Mouse (Mus musculus) hindbrain, embryonic 13.5 days (tissue): ENCODE measurements around the gene Tmem176b. TPM values are rescaled to one million over a fixed set of nuclear protein-coding genes. Genes with fewer than 3 reads are reported as not detected.
A peak's percentile ranks its signal among the peaks of the same experiment; 100 is the strongest.
"Not testable (repeated sequence)": the region's sequence is repeated elsewhere in the genome, so short reads cannot be mapped to it uniquely, and the experiment has no call there.

ENCODE experiments used
- ATAC-seq: fragments of 200-750 bp; cut with Nextera tagmentation; 2 replicates; pipeline ENCODE4 v1.8.0; 2017; ENCODE audit warnings: moderate TSS enrichment; ENCODE audit not compliant: low FRiP score
- H3K27ac ChIP-seq: fragments of 300-500 bp; sonication (generic); 2 replicates; pipeline ENCODE4 v1.5.1; 2015; ENCODE audit warnings: inconsistent platforms, mild to moderate bottlenecking, moderate library complexity
- H3K27me3 ChIP-seq: fragments of 300-500 bp; sonication (generic); 2 replicates; pipeline ENCODE4 v1.6.1; 2015; ENCODE audit warnings: mild to moderate bottlenecking, inconsistent platforms
- H3K36me3 ChIP-seq: fragments of 300-500 bp; sonication (generic); 2 replicates; pipeline ENCODE4 v1.6.1; 2015; ENCODE audit warnings: mild to moderate bottlenecking, inconsistent platforms
- H3K4me1 ChIP-seq: fragments of 300-500 bp; sonication (generic); replicated peaks from 2 replicates; pipeline ENCODE4 v1.6.1; 2015; ENCODE audit warnings: inconsistent platforms
- H3K4me2 ChIP-seq: fragments of 300-500 bp; sonication (generic); 2 replicates; pipeline ENCODE4 v1.6.1; 2015; ENCODE audit warnings: inconsistent platforms, mild to moderate bottlenecking, moderate library complexity
- H3K4me3 ChIP-seq: fragments of 300-500 bp; sonication (generic); 2 replicates; pipeline ENCODE4 v1.5.1; 2015; ENCODE audit warnings: mild to moderate bottlenecking, inconsistent platforms
- H3K9ac ChIP-seq: fragments of 300-500 bp; sonication (generic); 2 replicates; pipeline ENCODE4 v1.6.1; 2015; ENCODE audit warnings: mild to moderate bottlenecking, inconsistent platforms
- H3K9me3 ChIP-seq: fragments of 300-500 bp; sonication (generic); 2 replicates; pipeline ENCODE4 v1.6.1; 2016; ENCODE audit warnings: inconsistent platforms
- WGBS: fragments of 180-500 bp; shearing (Covaris S2); methylation state at CpG from one replicate; pipeline ENCODE4 v1.1.7; 2015; 5-methylcytosine and 5-hydroxymethylcytosine counted together
- polyA plus RNA-seq: library from polyadenylated mRNA; unstranded; fragments of >200 nt; fragmentation: Nextera tagmentation; extraction: Ambion mirVana; gene quantifications from 2 replicates; pipeline ENCODE4 v1.2.1, GENCODE M21; 2015

Gene Tmem176b
- polyA plus RNA-seq: 116 and 118 TPM in 2 replicates

DNA sequence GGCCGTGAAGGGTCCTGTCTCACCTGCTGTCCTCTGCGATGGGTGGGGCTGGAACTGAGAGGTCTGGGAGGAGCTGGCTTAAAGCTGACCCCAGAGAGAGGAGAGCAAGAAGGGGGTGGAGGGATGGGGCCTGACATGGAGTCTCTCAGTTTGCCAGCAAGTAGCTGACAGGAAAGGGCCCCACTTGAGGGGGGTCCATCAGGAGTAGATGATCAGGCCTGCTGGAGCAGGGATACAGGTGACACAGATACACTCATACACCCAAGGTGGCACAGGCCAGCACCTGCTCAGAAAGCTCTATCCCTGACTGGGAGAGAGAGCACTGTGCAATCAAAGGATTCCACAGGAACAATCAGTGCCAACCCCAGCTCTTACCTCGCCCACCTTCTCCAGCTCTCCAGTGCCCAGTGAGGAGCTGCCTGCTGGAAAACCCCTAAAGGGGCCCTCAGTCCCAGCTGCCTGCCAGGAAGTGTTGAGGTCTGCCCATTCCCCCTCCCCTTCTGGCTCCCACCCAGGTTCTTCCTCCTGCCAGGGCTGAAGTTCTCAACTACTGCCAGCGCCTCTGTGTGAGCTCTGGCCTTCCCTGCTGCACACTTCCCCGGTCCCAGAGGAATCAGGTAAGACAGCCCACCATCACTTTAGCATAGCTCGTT, at the start of gene Tmem176b:
Tmem176b (minus strand) TSS at position 524 of the 653 bp plus-strand sequence.
- Histone ChIP-seq H3K27ac (peak within 1 kb of the TSS; percentile 85), H3K27me3 (no peaks in the 10 kb centered on the region), H3K36me3 (0 out of 2 replicates have a peak, but pooled peaks cover 5% of the 10 kb centered on the region), H3K4me1 (peaks cover 47% of the 10 kb centered on the region), H3K4me3 (peak within 1 kb of the TSS; percentile 38), H3K9ac (peak within 1 kb of the TSS; percentile 68), H3K9me3 (no peaks in the 10 kb centered on the region), H3K4me2 (peak within 1 kb of the TSS; percentile 59)
- ATAC-seq: peak; percentile 90
- 9% methylated on average over 6 of the region's 6 CpGs for WGBS

GRCm38 (mm10) chr6:48876510-48877135, 35.3 kb upstream of the Tmem176b start:
- H3K9ac ChIP-seq: no peak overlapping the region
- H3K4me1 ChIP-seq: no peaks in the 10 kb centered on the region
- 43% methylated on average over 5 of the region's 5 CpGs for WGBS
- no peak overlapping the region for H3K27ac ChIP-seq
- H3K4me3 ChIP-seq: no peak overlapping the region
- H3K4me2 ChIP-seq: no peak overlapping the region
- H3K36me3 ChIP-seq: no peaks in the 10 kb centered on the region
- no peaks in the 10 kb centered on the region for H3K9me3 ChIP-seq
- 0 out of 2 replicates have a peak, but pooled peaks cover 3% of the 10 kb centered on the region for H3K27me3 ChIP-seq
- no peak for ATAC-seq

GRCm38 (mm10) chr6:48875515-48875914, 34.2 kb upstream of the Tmem176b start:
- 88% methylated on average over 6 of the region's 6 CpGs for WGBS

GRCm38 (mm10) chr6:48874576-48874975, 33.3 kb upstream of the Tmem176b start:
- Histone ChIP-seq H3K9ac (no peak overlapping the region), H3K27me3 (peaks cover 9% of the 10 kb centered on the region), H3K4me1 (no peaks in the 10 kb centered on the region), H3K27ac (no peak overlapping the region), H3K4me3 (no peak overlapping the region), H3K4me2 (no peak overlapping the region), H3K36me3 (no peaks in the 10 kb centered on the region), H3K9me3 (no peaks in the 10 kb centered on the region)
- ATAC-seq: no peak
- WGBS: 84% methylated on average over 4 of the region's 4 CpGs

More at GRCm38 (mm10) chr6:48875515-48875914, 34.2 kb upstream of the Tmem176b start:
- no peak for ATAC-seq
- Histone ChIP-seq H3K4me2 (no peak overlapping the region), H3K36me3 (no peaks in the 10 kb centered on the region), H3K9me3 (no peaks in the 10 kb centered on the region), H3K9ac (no peak overlapping the region), H3K27ac (no peak overlapping the region), H3K4me3 (no peak overlapping the region), H3K27me3 (0 out of 2 replicates have a peak, but pooled peaks cover 3% of the 10 kb centered on the region), H3K4me1 (no peaks in the 10 kb centered on the region)

- ATAC-seq: no peak
- Histone ChIP-seq H3K9me3 (no peaks in the 10 kb centered on the region), H3K4me2 (no peak within 1 kb of the TSS), H3K4me1 (no peaks in the 10 kb centered on the region; the same call in 1 of the 2 replicates), H3K9ac (no peak within 1 kb of the TSS), H3K4me3 (no peak within 1 kb of the TSS), H3K27me3 (peaks cover 11% of the 10 kb centered on the region), H3K36me3 (no peaks in the 10 kb centered on the region), H3K27ac (no peak within 1 kb of the TSS)
- WGBS: 86% methylated on average over 5 of the region's 5 CpGs
Measured at GRCm38 (mm10) chr6:48872596-48872995, 31.3 kb upstream of the Tmem176b start, which contains the start of gene Aoc1. Aoc1 (plus strand) TSS chr6:48872896.

DNA sequence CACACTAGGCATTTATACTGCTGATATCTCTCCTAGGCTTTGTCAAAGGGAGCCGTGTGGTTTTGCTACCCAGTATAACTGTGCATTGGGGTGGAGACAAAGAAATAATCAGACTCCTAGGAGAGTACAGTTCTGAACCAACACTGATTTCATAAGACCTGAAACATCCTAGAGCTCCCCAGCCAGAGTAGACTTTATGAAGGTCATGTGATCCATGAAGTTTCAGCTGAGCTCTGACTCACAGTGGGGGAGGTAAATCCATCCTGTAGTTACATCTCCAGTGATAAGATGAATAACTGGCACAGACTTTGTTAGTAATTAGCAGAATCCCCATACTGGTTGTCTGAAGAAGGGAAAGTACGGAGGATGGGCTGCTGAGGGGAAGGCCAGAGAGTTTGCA, 28.5 kb upstream of the Tmem176b start:
- Histone ChIP-seq H3K27ac (no peak overlapping the region), H3K27me3 (peaks cover 13% of the 10 kb centered on the region)

DNA sequence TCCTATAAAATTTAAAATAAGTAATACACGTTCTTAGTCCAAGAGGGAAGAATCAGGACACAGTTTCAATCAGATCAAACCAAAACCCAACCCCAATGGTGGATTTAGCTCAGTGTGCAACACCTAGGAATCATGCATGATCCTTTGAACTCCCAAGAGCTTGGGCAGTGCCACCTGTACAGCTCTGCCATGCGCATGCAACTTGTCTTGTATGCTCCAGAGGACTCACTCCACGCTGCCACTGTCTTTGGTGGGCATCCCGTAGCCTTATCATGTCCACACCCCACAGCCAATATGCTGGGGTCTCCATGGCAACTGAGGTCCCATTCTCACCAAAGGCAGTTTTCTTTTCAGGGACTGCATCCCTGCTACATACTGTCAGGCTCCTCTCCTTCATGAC, 25.9 kb upstream of the Tmem176b start:
- Histone ChIP-seq H3K9me3 (no peaks in the 10 kb centered on the region), H3K4me3 (no peak overlapping the region), H3K36me3 (no peaks in the 10 kb centered on the region), H3K27me3 (peaks cover 24% of the 10 kb centered on the region), H3K4me1 (peaks cover 7% of the 10 kb centered on the region), H3K4me2 (no peak overlapping the region), H3K9ac (no peak overlapping the region), H3K27ac (no peak overlapping the region)
- ATAC-seq: no peak
- 23% methylated on average over 4 of the region's 4 CpGs for WGBS

More for the DNA sequence above, 28.5 kb upstream of the Tmem176b start:
- Histone ChIP-seq H3K4me2 (no peak overlapping the region), H3K36me3 (no peaks in the 10 kb centered on the region), H3K9me3 (no peaks in the 10 kb centered on the region), H3K9ac (no peak overlapping the region), H3K4me3 (no peak overlapping the region), H3K4me1 (peaks cover 7% of the 10 kb centered on the region)
- WGBS: 90% methylated on average over 2 of the region's 2 CpGs
- ATAC-seq: no peak

DNA sequence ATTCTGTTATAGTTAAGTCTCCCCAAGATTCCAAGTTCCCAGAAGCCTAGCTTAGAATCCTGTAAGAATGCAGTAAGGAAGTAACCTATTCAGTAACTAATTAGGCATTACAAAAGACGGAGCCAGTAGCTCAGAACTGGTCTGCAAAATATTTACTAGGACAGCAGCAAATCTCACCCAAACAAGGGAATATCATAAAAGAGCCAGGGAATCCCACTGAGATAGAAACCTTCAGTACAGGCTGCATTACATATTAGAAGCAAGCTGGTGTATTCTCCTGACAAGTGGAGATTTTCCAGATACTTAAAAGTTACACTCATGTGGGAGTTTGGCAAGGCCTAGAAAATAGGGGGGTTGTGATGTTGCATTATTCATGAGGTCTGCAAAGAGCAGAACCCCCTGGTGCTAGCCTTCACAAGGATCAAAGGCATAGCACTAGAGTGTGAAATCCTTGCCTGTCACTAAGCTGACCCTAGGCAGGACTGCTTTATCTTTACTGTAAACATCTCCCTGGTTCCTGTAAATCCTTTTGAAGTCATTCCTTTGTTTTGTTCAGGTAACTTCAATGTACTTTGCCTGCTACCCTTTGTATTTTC, 25.2 kb upstream of the Tmem176b start:
- H3K9ac ChIP-seq, ATAC-seq, H3K9me3 ChIP-seq, H3K4me1 ChIP-seq, H3K4me3 ChIP-seq, H3K36me3 ChIP-seq, H3K4me2 ChIP-seq, H3K27ac ChIP-seq: not testable (repeated sequence)
- WGBS: 11% methylated on average over 1 of the region's 1 CpGs
- H3K27me3 ChIP-seq: peaks cover 21% of the 10 kb centered on the region

DNA sequence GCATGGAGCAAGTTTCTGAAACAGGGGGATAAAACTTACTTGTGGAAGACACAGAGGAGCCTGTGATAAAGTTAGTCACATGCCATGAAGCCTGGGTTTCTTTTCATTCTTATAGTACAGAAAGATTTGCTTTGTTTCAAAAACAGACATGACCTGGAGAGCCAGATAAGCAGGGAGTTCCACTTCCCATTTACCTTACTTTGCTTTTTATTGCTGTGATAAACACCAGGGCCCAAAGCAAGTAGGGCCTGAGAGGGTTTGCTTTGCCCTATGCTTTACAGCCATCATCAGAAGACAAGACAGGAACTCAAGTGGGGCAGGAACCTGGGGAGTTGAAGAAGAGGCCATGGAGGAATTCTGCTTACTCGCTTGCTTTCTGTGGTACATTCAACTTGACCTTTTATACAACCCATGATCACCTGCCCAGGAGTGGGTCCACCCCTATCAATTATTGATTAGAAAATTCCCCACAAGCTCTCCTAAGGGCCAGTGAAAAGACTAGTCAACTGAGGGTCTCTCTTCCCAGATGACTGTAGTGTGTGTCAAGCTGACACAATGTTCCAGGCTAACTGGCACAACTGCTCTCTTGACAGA, 24.0 kb upstream of the Tmem176b start:
- peaks cover 7% of the 10 kb centered on the region for H3K4me1 ChIP-seq
- H3K27me3 ChIP-seq: peaks cover 23% of the 10 kb centered on the region
- no peaks in the 10 kb centered on the region for H3K9me3 ChIP-seq
- no peak overlapping the region for H3K9ac ChIP-seq
- no peaks in the 10 kb centered on the region for H3K36me3 ChIP-seq
- H3K4me2 ChIP-seq: no peak overlapping the region
- H3K4me3 ChIP-seq: no peak overlapping the region
- WGBS: 88% methylated on average over 1 of the region's 1 CpGs
- no peak for ATAC-seq
- H3K27ac ChIP-seq: no peak overlapping the region

GRCm38 (mm10) chr6:48864723-48865122, 23.4 kb upstream of the Tmem176b start:
- H3K4me2 ChIP-seq: no peak overlapping the region
- 69% methylated on average over 3 of the region's 3 CpGs for WGBS
- H3K27ac ChIP-seq: no peak overlapping the region
- peaks cover 7% of the 10 kb centered on the region for H3K4me1 ChIP-seq
- no peaks in the 10 kb centered on the region for H3K9me3 ChIP-seq
- no peak overlapping the region for H3K9ac ChIP-seq
- H3K4me3 ChIP-seq: no peak overlapping the region
- no peaks in the 10 kb centered on the region for H3K36me3 ChIP-seq
- H3K27me3 ChIP-seq: peaks cover 18% of the 10 kb centered on the region
- ATAC-seq: no peak

DNA sequence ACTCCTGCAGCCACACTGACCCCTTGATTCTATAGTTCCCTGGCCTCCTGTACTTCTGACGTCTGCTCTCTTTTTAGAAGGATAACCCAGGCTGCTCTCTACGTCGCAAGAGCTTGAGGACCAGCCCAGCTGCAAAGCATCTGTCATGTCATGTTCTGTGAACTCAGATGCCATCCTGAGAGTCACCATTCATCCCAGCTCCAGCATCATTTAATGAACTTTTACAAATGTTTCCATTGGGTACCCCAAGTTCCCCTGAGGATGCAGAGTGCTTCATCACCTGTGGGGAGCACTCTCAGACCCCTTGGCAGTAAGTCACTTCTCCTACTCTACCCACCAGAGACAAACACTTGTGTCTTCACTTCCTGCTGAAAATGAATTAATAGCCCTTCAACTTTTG, 22.9 kb upstream of the Tmem176b start:
- ATAC-seq: no peak
- 53% methylated on average over 3 of the region's 3 CpGs for WGBS
- Histone ChIP-seq H3K4me1 (peaks cover 7% of the 10 kb centered on the region), H3K9me3 (no peaks in the 10 kb centered on the region), H3K4me2 (no peak overlapping the region), H3K4me3 (no peak overlapping the region), H3K27ac (no peak overlapping the region), H3K27me3 (peaks cover 15% of the 10 kb centered on the region), H3K9ac (no peak overlapping the region), H3K36me3 (no peaks in the 10 kb centered on the region)

DNA sequence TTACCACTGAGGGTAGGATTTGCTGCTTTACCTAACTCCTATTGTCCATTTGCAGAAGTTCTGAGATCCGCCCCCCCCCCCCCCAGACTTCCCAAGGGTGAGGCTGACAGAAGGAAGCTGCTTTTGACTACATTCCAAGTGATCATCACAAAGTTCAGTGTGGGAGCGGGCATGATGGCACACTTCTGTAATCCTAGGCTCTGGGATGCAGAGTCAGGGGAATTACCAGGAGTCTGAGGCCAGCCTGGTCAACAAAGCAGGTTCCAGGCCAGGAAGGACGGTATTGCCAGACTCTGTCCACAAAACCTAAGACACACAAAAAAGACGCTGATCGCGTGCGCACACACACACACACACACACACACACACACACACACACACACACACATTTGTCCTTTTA, 22.2 kb upstream of the Tmem176b start:
- no peak for ATAC-seq
- WGBS: 89% methylated on average over 7 of the region's 7 CpGs
- H3K27me3 ChIP-seq: peaks cover 15% of the 10 kb centered on the region
- no peaks in the 10 kb centered on the region for H3K9me3 ChIP-seq
- H3K27ac ChIP-seq: no peak overlapping the region
- no peaks in the 10 kb centered on the region for H3K36me3 ChIP-seq
- H3K4me3 ChIP-seq: no peak overlapping the region
- H3K4me2 ChIP-seq: no peak overlapping the region
- H3K4me1 ChIP-seq: peaks cover 7% of the 10 kb centered on the region
- no peak overlapping the region for H3K9ac ChIP-seq
